Mouse (Mus musculus) embryo, embryonic 11 days (tissue): Measurements from ENCODE around the gene Arhgap22.

Experiments
- DNase-seq: peaks from one replicate; pipeline ENCODE4 v3.0.0-alpha.2; 2015

Gene Arhgap22

DNA sequence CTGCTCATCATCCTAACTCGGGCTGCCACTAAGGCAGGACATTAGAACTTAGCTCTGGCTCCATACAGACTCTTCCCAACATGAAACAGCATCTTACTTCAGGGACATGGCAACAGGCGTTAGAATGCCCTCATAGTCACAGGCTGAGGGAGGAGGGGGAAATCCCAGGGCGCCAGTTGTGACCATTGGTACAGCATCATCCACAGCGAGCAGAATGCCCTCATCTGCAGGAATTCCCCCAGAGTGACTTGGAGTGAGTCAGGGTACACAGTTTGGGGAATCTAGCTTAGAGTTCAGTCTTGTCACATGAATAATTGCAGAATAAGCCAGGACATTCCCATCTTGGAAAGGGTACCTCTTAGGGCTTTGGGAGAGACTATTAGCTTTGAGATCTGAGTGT is 74.1 kb downstream of the Arhgap22 start:
- DNase-seq: no peak

DNA sequence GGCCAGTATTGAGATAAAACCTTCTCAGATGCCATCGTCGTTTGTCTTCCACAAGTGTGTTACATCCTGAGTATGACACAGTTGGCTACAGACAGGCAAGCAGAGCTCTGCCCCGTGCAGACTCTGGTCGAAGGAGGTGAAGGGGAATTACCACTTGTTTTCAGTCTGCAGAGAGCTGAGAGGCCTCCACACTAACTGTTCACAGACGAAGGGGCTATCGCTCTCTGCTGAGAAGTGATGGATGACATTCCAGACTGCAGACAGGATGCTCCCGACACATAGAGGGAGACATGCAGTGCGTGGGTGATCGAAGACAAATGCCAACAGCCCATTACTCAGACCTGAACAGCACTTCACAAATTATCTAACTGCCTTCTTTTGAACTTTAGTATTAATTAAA is 76.2 kb downstream of the Arhgap22 start:
- peak; percentile 21 for DNase-seq

GRCm38 (mm10) chr14:33294488-33294887 is 80.7 kb downstream of the Arhgap22 start:
- no peak for DNase-seq

- DNase-seq: no peak
These were observed 83.0 kb downstream of the Arhgap22 start for GRCm38 (mm10) chr14:33296698-33297341.

GRCm38 (mm10) chr14:33300591-33300990 is 86.8 kb downstream of the Arhgap22 start:
- DNase-seq: peak; percentile 43

DNA sequence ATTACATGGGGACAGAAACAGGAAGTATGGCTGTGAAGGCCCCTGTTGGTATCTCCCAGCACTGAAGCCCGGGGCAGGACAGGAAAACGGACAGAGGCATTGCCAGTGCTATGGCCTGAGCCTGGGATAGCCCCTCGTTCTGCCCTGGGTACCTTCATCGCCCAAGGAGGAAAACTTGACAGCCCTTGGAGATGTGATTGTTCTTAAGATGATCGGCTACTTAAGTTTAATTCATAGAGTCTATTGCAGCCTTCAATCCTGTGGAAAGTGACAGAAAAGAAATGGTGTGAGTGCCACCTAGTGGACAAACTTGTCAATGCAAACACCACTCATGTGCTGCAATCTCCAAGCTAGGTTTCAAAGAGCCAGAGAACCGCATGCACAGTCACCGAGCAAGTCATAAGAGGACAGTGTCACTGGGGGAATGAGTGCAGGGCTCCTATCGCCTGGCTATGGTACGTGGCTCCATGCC is 89.6 kb downstream of the Arhgap22 start:
- DNase-seq: peak; percentile 81

DNA sequence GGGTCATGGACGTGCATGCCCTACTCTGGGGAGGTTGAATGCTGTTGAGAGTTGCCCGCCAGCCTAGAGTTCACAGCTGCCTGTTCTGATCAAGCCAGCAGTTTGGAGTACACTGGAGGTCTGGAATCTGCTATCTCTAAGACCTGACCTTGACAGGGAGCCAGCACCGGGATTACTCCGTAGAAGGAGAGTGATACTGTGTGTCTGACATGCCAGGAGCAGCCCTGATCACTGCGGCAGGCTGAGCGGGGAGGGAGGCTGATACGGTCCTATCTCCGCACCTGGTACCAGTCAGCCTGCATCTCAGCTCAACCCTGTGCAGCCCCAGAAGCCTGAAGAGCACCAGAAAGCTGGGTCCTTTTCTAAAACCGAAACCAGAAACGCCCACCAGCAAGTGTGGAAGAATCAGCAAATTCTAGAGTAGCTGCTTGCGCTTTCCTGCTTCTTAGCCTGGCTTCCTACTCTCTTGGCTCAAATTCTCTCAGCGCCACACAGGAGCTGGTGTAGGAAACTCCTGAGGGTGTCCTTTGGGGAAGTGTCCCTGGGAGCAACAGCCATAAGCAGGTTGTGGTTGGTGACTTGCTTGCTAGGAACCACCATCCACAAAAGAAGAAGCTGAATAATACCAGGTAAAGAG is 91.9 kb downstream of the Arhgap22 start:
- no peak for DNase-seq

DNA sequence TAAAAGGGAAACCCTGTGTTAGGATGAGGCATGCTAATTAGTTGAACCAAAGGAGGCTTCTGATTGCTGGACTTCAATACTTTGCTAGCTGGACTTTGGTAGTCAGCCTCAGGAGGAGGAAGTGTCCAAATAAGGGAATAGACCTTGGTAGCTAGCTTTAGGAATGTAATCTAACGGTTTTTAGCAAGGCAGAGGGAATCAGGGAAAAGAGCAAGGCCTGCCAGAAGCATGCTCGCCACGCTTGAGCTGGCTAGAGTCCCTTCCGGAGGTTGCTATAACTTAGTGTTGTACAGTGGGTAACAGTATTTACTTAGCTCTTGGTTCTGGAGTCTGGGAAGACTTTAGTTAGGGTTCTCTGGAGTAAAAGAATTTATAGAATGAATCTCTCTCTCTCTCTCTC is 96.9 kb downstream of the Arhgap22 start:
- DNase-seq: no peak

GRCm38 (mm10) chr14:33312309-33312708 is 98.5 kb downstream of the Arhgap22 start:
- DNase-seq: no peak

DNA sequence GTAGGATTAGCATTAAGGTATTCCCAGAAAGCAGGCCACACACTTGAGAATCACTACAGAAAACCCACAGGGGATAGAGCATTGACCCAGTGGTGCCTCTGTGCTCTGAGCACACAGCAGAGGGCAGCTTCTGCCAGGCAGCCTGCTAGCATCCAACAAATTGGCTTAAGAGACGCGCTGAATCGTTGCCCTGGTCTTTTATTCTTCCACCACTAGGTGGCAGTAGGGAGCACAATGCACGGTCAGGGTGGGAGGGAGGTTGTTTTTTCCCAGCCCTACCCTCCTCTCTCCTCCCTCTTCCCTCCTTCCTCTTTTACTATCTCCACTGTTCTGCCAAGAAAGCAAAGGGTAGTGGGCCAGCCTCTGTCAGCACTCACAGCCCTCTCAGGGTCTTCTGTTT is 99.8 kb downstream of the Arhgap22 start:
- peak; percentile 83 for DNase-seq

- no peak for DNase-seq
These were observed 100.3 kb downstream of the Arhgap22 start for GRCm38 (mm10) chr14:33314160-33314559.

DNA sequence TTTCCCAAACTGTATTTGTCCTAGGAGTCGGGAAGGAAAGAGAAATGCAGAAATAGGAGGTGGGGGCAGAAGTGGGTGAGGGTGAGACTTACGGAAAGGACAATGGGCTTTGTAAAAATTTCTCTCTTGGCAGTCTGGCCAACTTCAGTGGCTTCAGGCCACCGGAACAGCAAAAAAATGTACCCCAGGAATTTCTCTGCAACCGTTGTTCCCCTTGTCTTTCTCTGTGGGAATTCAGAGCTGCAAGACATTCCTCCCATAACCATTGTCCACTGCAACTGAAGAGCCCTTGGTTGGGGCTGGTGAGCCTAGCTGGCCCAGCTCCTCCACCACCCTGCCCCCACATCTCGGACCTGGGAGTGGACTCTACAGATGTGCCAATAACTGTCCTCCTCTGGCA is 101.3 kb downstream of the Arhgap22 start:
- no peak for DNase-seq

GRCm38 (mm10) chr14:33315771-33316170 is 101.9 kb downstream of the Arhgap22 start:
- peak; percentile 24 for DNase-seq

DNA sequence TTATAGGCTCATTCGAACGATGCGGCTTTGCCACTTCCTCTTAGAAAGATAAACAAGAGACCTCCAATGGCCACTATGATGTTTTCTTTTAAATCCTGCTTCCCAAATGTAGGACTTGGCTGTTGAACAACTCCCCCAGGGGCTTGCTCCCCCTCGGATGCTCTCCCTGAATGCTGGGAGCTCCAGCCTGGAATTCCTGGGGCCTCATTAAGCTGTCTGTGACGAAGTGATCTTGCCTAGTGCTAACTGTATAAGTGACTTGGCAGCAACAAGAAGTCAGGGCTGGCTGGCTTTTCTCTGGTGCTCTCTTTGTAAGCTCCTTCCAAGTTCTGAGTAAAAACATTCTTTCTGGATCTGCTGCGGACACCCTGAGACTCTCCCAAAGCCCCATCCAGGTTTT is 104.1 kb downstream of the Arhgap22 start:
- no peak for DNase-seq

GRCm38 (mm10) chr14:33319541-33320521 is 106.0 kb downstream of the Arhgap22 start:
- peak; percentile 90 for DNase-seq

DNA sequence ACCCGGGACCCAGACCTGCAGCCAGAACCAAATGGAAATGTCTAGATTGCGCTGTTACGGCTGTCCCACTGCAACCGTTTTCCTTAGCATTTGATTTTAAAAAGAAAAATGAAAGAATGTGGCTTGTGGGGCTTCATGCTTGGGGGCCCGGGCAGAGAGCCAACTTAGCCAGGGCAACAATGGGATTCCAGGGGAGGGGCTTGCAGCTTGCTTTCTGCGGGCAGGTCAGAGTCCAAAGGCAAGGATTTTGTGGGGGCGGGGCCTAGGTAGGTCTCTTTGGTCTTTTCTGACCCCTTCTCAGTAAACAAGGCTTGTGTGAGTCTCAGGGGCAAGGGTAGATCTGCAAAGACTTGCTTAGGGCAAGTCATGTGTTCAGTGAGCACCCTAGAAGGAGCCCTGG is 107.0 kb downstream of the Arhgap22 start:
- peak; percentile 19 for DNase-seq

- DNase-seq: peak; percentile 76
These were observed 108.8 kb downstream of the Arhgap22 start for GRCm38 (mm10) chr14:33322661-33323088.

DNA sequence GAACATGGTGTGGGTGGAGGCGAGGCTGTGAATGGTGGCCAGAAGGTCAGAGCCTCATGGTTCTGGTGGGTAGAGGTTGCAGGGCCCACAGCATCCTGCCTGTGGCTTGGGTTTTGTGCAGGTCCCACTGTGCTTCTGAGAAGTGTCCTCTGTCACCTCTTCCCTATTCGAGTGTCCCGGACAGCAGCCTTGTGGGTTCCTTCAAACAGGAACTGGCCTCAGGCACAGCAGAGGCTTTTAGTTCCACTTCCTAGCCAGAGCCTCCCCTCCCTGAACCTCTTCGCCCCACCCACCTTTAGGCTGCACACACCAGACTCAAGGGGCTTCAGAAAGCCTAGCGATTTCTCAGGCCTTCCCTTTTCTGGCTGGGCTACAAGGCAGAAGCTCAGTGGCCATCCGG is 110.7 kb downstream of the Arhgap22 start:
- no peak for DNase-seq

DNA sequence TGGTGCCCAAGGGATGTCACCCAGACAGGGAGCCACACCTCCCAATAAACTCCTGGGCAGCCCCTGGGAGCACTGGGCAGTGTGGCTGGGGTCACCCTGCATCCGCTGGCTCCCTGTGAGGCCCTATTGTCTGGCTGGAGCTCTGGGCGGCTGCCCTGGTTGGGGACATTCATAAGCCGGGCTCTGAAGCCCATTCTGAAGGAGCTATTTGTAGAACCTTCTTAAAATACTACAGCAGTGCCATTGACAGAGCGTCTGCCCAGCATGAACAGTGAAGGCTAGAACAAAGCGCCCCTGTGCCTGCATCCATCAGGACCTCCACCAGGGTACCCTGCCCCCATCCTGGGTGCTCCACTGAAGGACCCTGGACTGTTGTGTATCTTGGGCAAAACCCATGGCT is 114.5 kb downstream of the Arhgap22 start:
- DNase-seq: no peak

- DNase-seq: no peak
These were observed 115.5 kb downstream of the Arhgap22 start for GRCm38 (mm10) chr14:33329297-33329805.

GRCm38 (mm10) chr14:33330986-33331385 is 117.2 kb downstream of the Arhgap22 start:
- DNase-seq: peak; percentile 55

GRCm38 (mm10) chr14:33331627-33332026 is 117.8 kb downstream of the Arhgap22 start:
- no peak for DNase-seq

GRCm38 (mm10) chr14:33333833-33334232 is 120.0 kb downstream of the Arhgap22 start:
- DNase-seq: no peak
